Comparison of ENCODE assay signal across 25 mouse cellular contexts in the genomic region with DNA sequence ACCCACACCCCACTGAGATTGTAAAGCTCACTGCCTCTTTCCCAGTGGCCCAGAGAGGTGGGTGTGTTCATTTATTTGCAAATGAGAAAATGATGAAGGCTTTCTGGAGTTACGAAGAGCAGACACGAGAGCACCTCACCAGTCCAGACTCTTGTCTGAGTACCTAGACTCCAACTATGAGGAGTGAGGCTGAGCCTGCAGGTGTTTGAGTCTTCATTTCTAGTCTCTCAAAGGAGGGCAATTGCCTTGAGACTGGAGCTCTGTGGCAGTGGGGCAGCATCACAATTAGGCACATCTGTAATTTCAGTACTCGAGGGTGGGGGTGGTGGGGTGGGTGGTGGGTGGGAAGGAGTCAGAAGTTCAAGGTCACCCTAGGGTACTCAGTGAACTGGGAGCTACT. TPM values are rescaled to one million over a fixed set of nuclear protein-coding genes. Genes with fewer than 3 reads are reported as not detected.
A peak's percentile ranks its signal among the peaks of the same experiment; 100 is the strongest.
DNase-seq lines count a peak whose midpoint lies in the region; ATAC-seq and TF ChIP-seq lines count a peak whose summit lies in the region.
"Had no signal": no experiment of that assay in that cellular context is flagged by ENCODE, and none has a peak within 500 bp of the region (broad histone marks: within the 10 kb centered on the region; RNA-seq: fewer than 3 reads in every experiment).

No protein-coding gene starts in this region.

- ATAC-seq in embryonic facial prominence, embryonic 13.5 days (ENCODE audit: insufficient number of reproducible peaks, insufficient read depth, low FRiP score, low TSS enrichment, low read depth): no peak
- no peak for ATAC-seq in midbrain, embryonic 14.5 days (ENCODE audit: low FRiP score, low TSS enrichment)
- no peak for ATAC-seq in embryonic facial prominence, embryonic 14.5 days (ENCODE audit: low read depth)
- no peak for ATAC-seq in limb, embryonic 14.5 days (ENCODE audit: low FRiP score, low read depth)
- ATAC-seq: liver, embryonic 12.5 days; liver, postnatal 0 days had no signal

- H3K36me3 ChIP-seq in embryonic facial prominence, embryonic 13.5 days: peaks cover 12% of the 10 kb centered on the region
- 0 out of 2 replicates have a peak, but pooled peaks cover 4% of the 10 kb centered on the region for H3K36me3 ChIP-seq in embryonic facial prominence, embryonic 10.5 days (replicated peaks)
- H3K36me3 ChIP-seq in midbrain, embryonic 10.5 days: no peaks in the 10 kb centered on the region
- H3K36me3 ChIP-seq in midbrain, embryonic 14.5 days (ENCODE audit: control insufficient read depth, insufficient read depth, low read length): no peaks in the 10 kb centered on the region
- H3K36me3 ChIP-seq in embryonic facial prominence, embryonic 14.5 days (ENCODE audit: control insufficient read depth, insufficient read depth, low read length): 0 out of 2 replicates have a peak, but pooled peaks cover 8% of the 10 kb centered on the region
- peaks cover 26% of the 10 kb centered on the region for H3K36me3 ChIP-seq in limb, embryonic 14.5 days (ENCODE audit: control insufficient read depth, insufficient read depth, low read length)
- H3K36me3 ChIP-seq: forebrain, embryonic 12.5 days; heart, embryonic 15.5 days; hindbrain, embryonic 15.5 days; liver, embryonic 12.5 days; midbrain, embryonic 12.5 days; stomach, embryonic 15.5 days had no signal

- peaks cover 29% of the 10 kb centered on the region for H3K27me3 ChIP-seq in embryonic facial prominence, embryonic 13.5 days
- H3K27me3 ChIP-seq in embryonic facial prominence, embryonic 10.5 days (replicated peaks; ENCODE audit: low read depth, poor library complexity, severe bottlenecking): peaks cover 28% of the 10 kb centered on the region
- H3K27me3 ChIP-seq in midbrain, embryonic 10.5 days (ENCODE audit: low read depth, poor library complexity, severe bottlenecking): peaks cover 30% of the 10 kb centered on the region
- peaks cover 9% of the 10 kb centered on the region; the same call in 1 of the 2 replicates for H3K27me3 ChIP-seq in midbrain, embryonic 14.5 days (ENCODE audit: control insufficient read depth, insufficient read depth, low read length)
- H3K27me3 ChIP-seq in embryonic facial prominence, embryonic 14.5 days (replicated peaks; ENCODE audit: control insufficient read depth, insufficient read depth, low read length): 0 out of 2 replicates have a peak, but pooled peaks cover 10% of the 10 kb centered on the region
- peaks cover 22% of the 10 kb centered on the region; the same call in 1 of the 2 replicates for H3K27me3 ChIP-seq in limb, embryonic 14.5 days (ENCODE audit: control insufficient read depth, insufficient read depth, low read length)

- WGBS in embryonic facial prominence, embryonic 13.5 days: 69% methylated on average over 3 of the region's 3 CpGs
- 78% methylated on average over 3 of the region's 3 CpGs for WGBS in embryonic facial prominence, embryonic 10.5 days
- WGBS in midbrain, embryonic 10.5 days: 85% methylated on average over 3 of the region's 3 CpGs
- WGBS in midbrain, embryonic 14.5 days: 76% methylated on average over 3 of the region's 3 CpGs
- 56% methylated on average over 3 of the region's 3 CpGs for WGBS in embryonic facial prominence, embryonic 14.5 days
- WGBS in limb, embryonic 14.5 days: 40% methylated on average over 3 of the region's 3 CpGs

- H3K4me1 ChIP-seq in embryonic facial prominence, embryonic 13.5 days: peaks cover 34% of the 10 kb centered on the region
- peaks cover 40% of the 10 kb centered on the region for H3K4me1 ChIP-seq in embryonic facial prominence, embryonic 10.5 days
- H3K4me1 ChIP-seq in midbrain, embryonic 10.5 days: peaks cover 36% of the 10 kb centered on the region
- peaks cover 12% of the 10 kb centered on the region; the same call in 1 of the 2 replicates for H3K4me1 ChIP-seq in midbrain, embryonic 14.5 days (ENCODE audit: control insufficient read depth, insufficient read depth, low read length)
- peaks cover 14% of the 10 kb centered on the region for H3K4me1 ChIP-seq in embryonic facial prominence, embryonic 14.5 days (ENCODE audit: control insufficient read depth, insufficient read depth, low read length)
- H3K4me1 ChIP-seq in limb, embryonic 14.5 days (ENCODE audit: control insufficient read depth, insufficient read depth, low read length): peaks cover 11% of the 10 kb centered on the region; the same call in 1 of the 2 replicates

- DNase-seq in embryonic facial prominence, embryonic 10.5 days (ENCODE audit: low spot score): no peak
- no peak for DNase-seq in midbrain, embryonic 10.5 days (ENCODE audit: low spot score)
- no peak for DNase-seq in midbrain, embryonic 14.5 days
- no peak for DNase-seq in embryonic facial prominence, embryonic 14.5 days (ENCODE audit: low spot score)
- DNase-seq in limb, embryonic 14.5 days (ENCODE audit: low spot score): no peak
- no peak for DNase-seq in liver
- DNase-seq in kidney, postnatal 36 days: no peak
- DNase-seq: adrenal gland, adult 8-10 months; cerebellum, adult 2 months; cerebellum, postnatal 25 days; gastrocnemius, postnatal 14 days; kidney, adult 2 months; layer of hippocampus, adult 9-11 months; liver, postnatal 0 days; lung, postnatal 36 days; right cerebral cortex, postnatal 14 days had no signal

- H3K9me3 ChIP-seq in embryonic facial prominence, embryonic 13.5 days: no peaks in the 10 kb centered on the region
- H3K9me3 ChIP-seq in embryonic facial prominence, embryonic 10.5 days: no peaks in the 10 kb centered on the region
- H3K9me3 ChIP-seq in midbrain, embryonic 10.5 days (replicated peaks): no peaks in the 10 kb centered on the region
- no peaks in the 10 kb centered on the region for H3K9me3 ChIP-seq in midbrain, embryonic 14.5 days (ENCODE audit: control insufficient read depth, low read length)
- no peaks in the 10 kb centered on the region for H3K9me3 ChIP-seq in embryonic facial prominence, embryonic 14.5 days (ENCODE audit: control insufficient read depth, low read length)
- no peaks in the 10 kb centered on the region for H3K9me3 ChIP-seq in limb, embryonic 14.5 days (ENCODE audit: control insufficient read depth, low read length)
- H3K9me3 ChIP-seq: forebrain, embryonic 12.5 days; heart, embryonic 15.5 days; hindbrain, embryonic 15.5 days; liver, embryonic 12.5 days; midbrain, embryonic 12.5 days; stomach, embryonic 15.5 days had no signal

- no peak overlapping the region for H3K27ac ChIP-seq in embryonic facial prominence, embryonic 13.5 days
- no peak overlapping the region for H3K27ac ChIP-seq in embryonic facial prominence, embryonic 10.5 days (replicated peaks)
- H3K27ac ChIP-seq in midbrain, embryonic 10.5 days (replicated peaks): peak overlapping the region; percentile 55
- no peak overlapping the region for H3K27ac ChIP-seq in midbrain, embryonic 14.5 days (replicated peaks; ENCODE audit: low read depth, low read length)
- no peak overlapping the region for H3K27ac ChIP-seq in embryonic facial prominence, embryonic 14.5 days (replicated peaks; ENCODE audit: low read depth, low read length)
- no peak overlapping the region for H3K27ac ChIP-seq in limb, embryonic 14.5 days (replicated peaks; ENCODE audit: low read depth, low read length)
- H3K27ac ChIP-seq: forebrain, embryonic 12.5 days; heart, embryonic 15.5 days; liver, embryonic 12.5 days; midbrain, embryonic 12.5 days; stomach, embryonic 15.5 days had no signal

- H3K4me3 ChIP-seq in embryonic facial prominence, embryonic 13.5 days: no peak overlapping the region
- no peak overlapping the region for H3K4me3 ChIP-seq in embryonic facial prominence, embryonic 10.5 days
- H3K4me3 ChIP-seq in midbrain, embryonic 10.5 days: no peak overlapping the region
- no peak overlapping the region for H3K4me3 ChIP-seq in midbrain, embryonic 14.5 days (replicated peaks; ENCODE audit: low read depth, low read length)
- no peak overlapping the region for H3K4me3 ChIP-seq in embryonic facial prominence, embryonic 14.5 days (ENCODE audit: low read depth, low read length)
- H3K4me3 ChIP-seq in limb, embryonic 14.5 days (replicated peaks; ENCODE audit: low read length): no peak overlapping the region
- H3K4me3 ChIP-seq: erythroblast, embryonic 14.5 days; forebrain, embryonic 12.5 days; heart, embryonic 15.5 days; hindbrain, embryonic 15.5 days; liver, embryonic 12.5 days; midbrain, embryonic 12.5 days; stomach, embryonic 15.5 days had no signal

- peak overlapping the region; percentile 79; the same call in 1 of the 2 replicates for H3K4me2 ChIP-seq in embryonic facial prominence, embryonic 13.5 days
- no peak overlapping the region for H3K4me2 ChIP-seq in midbrain, embryonic 14.5 days (ENCODE audit: low read length)
- 0 out of 2 replicates have a peak overlapping the region, but pooled peaks have one; percentile 75 for H3K4me2 ChIP-seq in embryonic facial prominence, embryonic 14.5 days (ENCODE audit: low read depth, low read length)
- peak overlapping the region; percentile 67; the same call in 1 of the 2 replicates for H3K4me2 ChIP-seq in limb, embryonic 14.5 days (replicated peaks; ENCODE audit: low read depth, low read length, severe bottlenecking)
- H3K4me2 ChIP-seq: forebrain, embryonic 12.5 days; heart, embryonic 15.5 days; hindbrain, embryonic 15.5 days; liver, embryonic 12.5 days; midbrain, embryonic 12.5 days; stomach, embryonic 15.5 days had no signal

- H3K9ac ChIP-seq in embryonic facial prominence, embryonic 13.5 days: no peak overlapping the region
- H3K9ac ChIP-seq in midbrain, embryonic 14.5 days (replicated peaks; ENCODE audit: low read length): no peak overlapping the region
- no peak overlapping the region for H3K9ac ChIP-seq in embryonic facial prominence, embryonic 14.5 days (ENCODE audit: low read depth, low read length)
- no peak overlapping the region for H3K9ac ChIP-seq in limb, embryonic 14.5 days (ENCODE audit: low read depth, low read length, severe bottlenecking)
- H3K9ac ChIP-seq: forebrain, embryonic 12.5 days; heart, embryonic 15.5 days; hindbrain, embryonic 15.5 days; liver, embryonic 12.5 days; liver, postnatal 0 days; midbrain, embryonic 12.5 days; stomach, embryonic 15.5 days had no signal

- TF ChIP-seq POLR2A in limb, embryonic 14.5 days (IDR thresholded peaks at IDR 0.05; ENCODE audit: borderline replicate concordance, extremely low read depth, insufficient read depth, insufficient read length): no peak

RNA-seq across cellular contexts. Expression of gene Col9a2, which starts 3.8 kb away (rescaled TPM):
- 56.1 and 57.5 TPM in 2 replicates for polyA plus RNA-seq in embryonic facial prominence, embryonic 13.5 days (2015; fragmentation: Nextera tagmentation; extraction: Ambion mirVana)
- polyA plus RNA-seq in embryonic facial prominence, embryonic 10.5 days (2016; fragmentation: Nextera tagmentation; extraction: Ambion mirVana): 5.1 and 6.0 TPM in 2 replicates
- polyA plus RNA-seq in midbrain, embryonic 10.5 days (2016; fragmentation: Nextera tagmentation; extraction: Ambion mirVana): 1.4 and 3.7 TPM in 2 replicates
- polyA plus RNA-seq in midbrain, embryonic 14.5 days (2014; fragmentation: Nextera tagmentation; extraction: Ambion mirVana): 8.3 and 10.9 TPM in 2 replicates
- 46.4 and 71.1 TPM in 2 replicates for polyA plus RNA-seq in embryonic facial prominence, embryonic 14.5 days (2014; fragmentation: Nextera tagmentation; extraction: Ambion mirVana)
- 248 and 256 TPM in 2 replicates for polyA plus RNA-seq in limb, embryonic 14.5 days (2012; rRNA removed)
- 83.8 and 87.5 TPM in 2 replicates for polyA plus RNA-seq in limb, embryonic 14.5 days (2014; fragmentation: Nextera tagmentation; extraction: Ambion mirVana)
- polyA plus RNA-seq: C2C12; kidney, adult 2 months had no signal

RNA-seq across cellular contexts. Expression of gene Smap2, which starts 25.9 kb away (rescaled TPM):
- 13.7 and 13.9 TPM in 2 replicates for polyA plus RNA-seq in embryonic facial prominence, embryonic 13.5 days (2015; fragmentation: Nextera tagmentation; extraction: Ambion mirVana)
- polyA plus RNA-seq in embryonic facial prominence, embryonic 10.5 days (2016; fragmentation: Nextera tagmentation; extraction: Ambion mirVana): 14.0 and 14.3 TPM in 2 replicates
- polyA plus RNA-seq in midbrain, embryonic 10.5 days (2016; fragmentation: Nextera tagmentation; extraction: Ambion mirVana): 14.0 and 16.1 TPM in 2 replicates
- polyA plus RNA-seq in midbrain, embryonic 14.5 days (2014; fragmentation: Nextera tagmentation; extraction: Ambion mirVana): 47.5 and 52.0 TPM in 2 replicates
- polyA plus RNA-seq in embryonic facial prominence, embryonic 14.5 days (2014; fragmentation: Nextera tagmentation; extraction: Ambion mirVana): 18.4 and 19.2 TPM in 2 replicates
- 19.8 and 21.7 TPM in 2 replicates for polyA plus RNA-seq in limb, embryonic 14.5 days (2012; rRNA removed)
- 17.3 and 19.7 TPM in 2 replicates for polyA plus RNA-seq in limb, embryonic 14.5 days (2014; fragmentation: Nextera tagmentation; extraction: Ambion mirVana)

RNA-seq across cellular contexts. Expression of gene Zmpste24, which starts 55.1 kb away (rescaled TPM):
- 22.0 and 27.0 TPM in 2 replicates for polyA plus RNA-seq in embryonic facial prominence, embryonic 13.5 days (2015; fragmentation: Nextera tagmentation; extraction: Ambion mirVana)
- polyA plus RNA-seq in embryonic facial prominence, embryonic 10.5 days (2016; fragmentation: Nextera tagmentation; extraction: Ambion mirVana): 26.8 and 31.0 TPM in 2 replicates
- 29.1 and 31.8 TPM in 2 replicates for polyA plus RNA-seq in midbrain, embryonic 10.5 days (2016; fragmentation: Nextera tagmentation; extraction: Ambion mirVana)
- polyA plus RNA-seq in midbrain, embryonic 14.5 days (2014; fragmentation: Nextera tagmentation; extraction: Ambion mirVana): 17.0 and 21.7 TPM in 2 replicates
- 23.9 and 25.9 TPM in 2 replicates for polyA plus RNA-seq in embryonic facial prominence, embryonic 14.5 days (2014; fragmentation: Nextera tagmentation; extraction: Ambion mirVana)
- 19.0 TPM in 2 replicates for polyA plus RNA-seq in limb, embryonic 14.5 days (2012; rRNA removed)
- 19.0 and 22.6 TPM in 2 replicates for polyA plus RNA-seq in limb, embryonic 14.5 days (2014; fragmentation: Nextera tagmentation; extraction: Ambion mirVana)
